22 mouse cellular contexts compared by ENCODE assay signal in the genomic region with DNA sequence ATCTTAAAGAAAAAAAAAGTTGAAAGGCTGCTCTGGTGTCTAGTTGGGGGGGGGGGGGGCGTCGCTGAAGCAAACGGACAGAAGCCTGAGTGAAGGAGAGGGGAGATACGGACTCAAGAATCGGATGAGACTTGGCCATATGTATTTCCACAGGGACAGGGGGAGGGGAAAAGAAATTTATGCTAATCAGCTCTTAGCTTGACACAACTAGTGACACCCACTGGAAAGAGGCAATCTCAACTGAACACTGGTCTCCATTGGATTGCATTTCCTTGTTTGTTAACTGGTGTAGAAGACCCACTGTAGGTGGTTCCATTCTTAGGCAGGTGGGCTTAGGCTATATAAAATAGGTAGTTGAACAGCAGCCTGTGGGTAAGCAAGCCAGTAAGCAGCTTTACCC. TPM values are rescaled to one million over a fixed set of nuclear protein-coding genes. Genes with fewer than 3 reads are reported as not detected.
DNase-seq lines count a peak whose midpoint lies in the region; ATAC-seq and TF ChIP-seq lines count a peak whose summit lies in the region.
"Had no signal": no experiment of that assay in that cellular context is flagged by ENCODE, and none has a peak within 500 bp of the region (broad histone marks: within the 10 kb centered on the region; RNA-seq: fewer than 3 reads in every experiment).

No protein-coding gene starts in this region.

- no peaks in the 10 kb centered on the region for H3K36me3 ChIP-seq in heart, embryonic 16.5 days (ENCODE audit: control insufficient read depth, insufficient read depth)
- H3K36me3 ChIP-seq in testis, adult 2 months (ENCODE audit: control insufficient read depth, insufficient read depth, low read length): no peaks in the 10 kb centered on the region
- H3K36me3 ChIP-seq in ES-E14 (ENCODE audit: control insufficient read depth, insufficient read depth, low read length, poor library complexity, severe bottlenecking): no peaks in the 10 kb centered on the region
- H3K36me3 ChIP-seq: embryonic facial prominence, embryonic 13.5 days; heart, embryonic 10.5 days; heart, embryonic 15.5 days; hindbrain, embryonic 15.5 days had no signal

- in situ Hi-C loops in ES-E14 (cut with MboI; ENCODE audit: low sequenced_read_pairs in 2 of 2, unreplicated experiment in 2 of 2): no loop called here

- no peak for ATAC-seq in heart, embryonic 16.5 days (replicated peaks; ENCODE audit: extremely low read depth, insufficient read depth, low FRiP score)
- ATAC-seq: activated CD4-positive, CD25-positive, alpha-beta regulatory T cell, adult 4 months; forebrain, embryonic 13.5 days; inflammation-experienced regulatory T-cells, adult 6 months; intestine, postnatal 0 days had no signal

- H3K9ac ChIP-seq in heart, embryonic 16.5 days (ENCODE audit: low read length): no peak overlapping the region
- peak overlapping the region; percentile 47; the same call in 1 of the 2 replicates for H3K9ac ChIP-seq in ES-E14 (ENCODE audit: insufficient read depth, low read depth, low read length, poor library complexity, severe bottlenecking)
- H3K9ac ChIP-seq: embryonic facial prominence, embryonic 13.5 days; forebrain, embryonic 13.5 days; heart, embryonic 15.5 days; hindbrain, embryonic 15.5 days had no signal

- TF ChIP-seq CTCF in testis, adult 2 months (IDR thresholded peaks at IDR 0.05; ENCODE audit: control insufficient read depth, insufficient read depth, insufficient replicate concordance, low read depth, low read length): no peak

- H3K4me2 ChIP-seq in heart, embryonic 16.5 days (ENCODE audit: low read depth, low read length): no peak overlapping the region
- H3K4me2 ChIP-seq: embryonic facial prominence, embryonic 13.5 days; forebrain, embryonic 13.5 days; heart, embryonic 15.5 days; hindbrain, embryonic 15.5 days had no signal

- WGBS in heart, embryonic 16.5 days: 92% methylated on average over 5 of the region's 5 CpGs

- H3K9me3 ChIP-seq in heart, embryonic 16.5 days (replicated peaks; ENCODE audit: control insufficient read depth, low read length): no peaks in the 10 kb centered on the region
- H3K9me3 ChIP-seq in ES-E14 (ENCODE audit: control insufficient read depth, insufficient read depth, low read depth, low read length): no peaks in the 10 kb centered on the region
- H3K9me3 ChIP-seq: embryonic facial prominence, embryonic 13.5 days; forebrain, embryonic 13.5 days; heart, embryonic 10.5 days; heart, embryonic 15.5 days; hindbrain, embryonic 15.5 days had no signal

- peak overlapping the region; percentile 50; the same call in 1 of the 2 replicates for H3K27ac ChIP-seq in heart, embryonic 16.5 days (ENCODE audit: low read length)
- peak overlapping the region; percentile 12; the same call in 1 of the 2 replicates for H3K27ac ChIP-seq in testis, adult 2 months (ENCODE audit: control insufficient read depth, insufficient read depth, low read depth, low read length)
- H3K27ac ChIP-seq in ES-E14 (ENCODE audit: insufficient read depth, low read depth, low read length, poor library complexity, severe bottlenecking): peak overlapping the region; percentile 88; the same call in 1 of the 2 replicates
- H3K27ac ChIP-seq: embryonic facial prominence, embryonic 13.5 days; forebrain, embryonic 13.5 days; hindbrain, embryonic 15.5 days had no signal

- no peaks in the 10 kb centered on the region for H3K27me3 ChIP-seq in heart, embryonic 16.5 days (ENCODE audit: control insufficient read depth, insufficient read depth, low read length)
- no peaks in the 10 kb centered on the region for H3K27me3 ChIP-seq in testis, adult 2 months (ENCODE audit: control insufficient read depth, insufficient read depth, low read length)
- H3K27me3 ChIP-seq: forebrain, embryonic 13.5 days; heart, embryonic 15.5 days; hindbrain, embryonic 15.5 days had no signal

- TF ChIP-seq POLR2A in testis, adult 2 months (IDR thresholded peaks at IDR 0.05; ENCODE audit: control insufficient read depth, low read depth, low read length): no peak

- no peak for DNase-seq in heart, adult 9 months (ENCODE audit: low spot score in 2 of 2)
- DNase-seq in testis, postnatal 14 days (ENCODE audit: low spot score): no peak
- DNase-seq in ES-E14 (ENCODE audit: low read depth, low spot score): no peak
- no peak for DNase-seq in kidney, postnatal 10 days
- no peak for DNase-seq in left cerebral cortex, adult 9 months (ENCODE audit: low spot score in 2 of 2)
- DNase-seq: adrenal gland, postnatal 14 days; cerebellum, adult 18-20 months; cerebellum, adult 9-11 months; cerebellum, postnatal 36 days; gastrocnemius, adult 2 months; gastrocnemius, postnatal 25 days; kidney, adult 8-10 months had no signal

- no peak overlapping the region for H3K4me3 ChIP-seq in heart, embryonic 16.5 days (ENCODE audit: low read length)
- no peak overlapping the region for H3K4me3 ChIP-seq in testis, adult 2 months (ENCODE audit: control insufficient read depth, low read depth, low read length)
- H3K4me3 ChIP-seq in ES-E14 (ENCODE audit: insufficient read depth in 1 of 2, low read depth in 1 of 2, low read length in 2 of 2, poor library complexity in 1 of 2, severe bottlenecking in 1 of 2): peak overlapping the region; percentile 31 to 50
- H3K4me3 ChIP-seq: embryonic facial prominence, embryonic 13.5 days; forebrain, embryonic 13.5 days; gastrocnemius, adult 2 months; heart, embryonic 10.5 days; heart, embryonic 15.5 days; hindbrain, embryonic 15.5 days had no signal

- no peaks in the 10 kb centered on the region for H3K4me1 ChIP-seq in heart, embryonic 16.5 days (ENCODE audit: control insufficient read depth, insufficient read depth, low read length)
- peaks cover 2% of the 10 kb centered on the region for H3K4me1 ChIP-seq in testis, adult 2 months (ENCODE audit: control insufficient read depth, insufficient read depth, low read length)
- peaks cover 19 to 23% of the 10 kb centered on the region in 2 experiments for H3K4me1 ChIP-seq in ES-E14 (ENCODE audit: control insufficient read depth in 2 of 2, insufficient read depth in 2 of 2, low read length in 2 of 2, poor library complexity in 1 of 2)

TF ChIP-seq in ES-E14, 5 proteins besides CTCF, POLR2A, EP300 and RAD21:
- TF ChIP-seq ZNF384 (IDR thresholded peaks at IDR 0.05; ENCODE audit: low read depth, low read length): no peak

RNA-seq across cellular contexts. Expression of a gene that starts 55.9 kb away (rescaled TPM):
- 4.7 and 4.9 TPM in 2 replicates for polyA plus RNA-seq in heart, embryonic 16.5 days (2015; fragmentation: Nextera tagmentation; extraction: Ambion mirVana)
- polyA plus RNA-seq in testis, adult 2 months (2012; rRNA removed): 6.0 and 8.5 TPM in 2 replicates
- 63.1 and 73.6 TPM in 2 replicates for total RNA-seq in ES-E14 (2012; rRNA removed)

Comparison
In these comparisons a context has a peak if more than half of its experiments do, and no peak if none do; other contexts are left out.
1. H3K27ac ChIP-seq: peak in every context shown above with its lines; median percentile 88 in ES-E14; 50 in heart, embryonic 16.5 days; 12 in testis, adult 2 months.
2. H3K4me3 ChIP-seq: peak in ES-E14 (2 of 2); none in heart, embryonic 16.5 days (single experiment) and testis, adult 2 months (single experiment).